Mouse (Mus musculus) embryonic facial prominence, embryonic 13.5 days (tissue): ENCODE measurements around the gene Ugt8a. TPM values are rescaled to one million over a fixed set of nuclear protein-coding genes. Genes with fewer than 3 reads are reported as not detected.

ENCODE experiments used
- ATAC-seq: fragments of 200-750 bp; cut with Nextera tagmentation; 2 replicates; pipeline ENCODE4 v1.8.0; 2017; ENCODE audit warnings: low read depth; ENCODE audit not compliant: insufficient number of reproducible peaks, insufficient read depth, low FRiP score, low TSS enrichment
- H3K27ac ChIP-seq: fragments of 300-500 bp; sonication (generic); 2 replicates; pipeline ENCODE4 v1.5.1; 2015; ENCODE audit warnings: moderate library complexity, mild to moderate bottlenecking, inconsistent platforms
- H3K27me3 ChIP-seq: fragments of 300-500 bp; sonication (generic); 2 replicates; pipeline ENCODE4 v1.6.1; 2015; ENCODE audit warnings: mild to moderate bottlenecking, inconsistent platforms
- H3K36me3 ChIP-seq: fragments of 300-500 bp; sonication (generic); 2 replicates; pipeline ENCODE4 v1.6.1; 2015; ENCODE audit warnings: mild to moderate bottlenecking, inconsistent platforms
- H3K4me1 ChIP-seq: fragments of 300-500 bp; sonication (generic); 2 replicates; pipeline ENCODE4 v1.6.1; 2015; ENCODE audit warnings: inconsistent platforms
- H3K4me2 ChIP-seq: fragments of 300-500 bp; sonication (generic); 2 replicates; pipeline ENCODE4 v1.6.1; 2015; ENCODE audit warnings: moderate library complexity, mild to moderate bottlenecking, inconsistent platforms
- H3K4me3 ChIP-seq: fragments of 300-500 bp; sonication (generic); 2 replicates; pipeline ENCODE4 v1.5.1; 2015; ENCODE audit warnings: mild to moderate bottlenecking, inconsistent platforms
- H3K9ac ChIP-seq: fragments of 300-500 bp; sonication (generic); 2 replicates; pipeline ENCODE4 v1.6.1; 2015; ENCODE audit warnings: mild to moderate bottlenecking, inconsistent platforms
- H3K9me3 ChIP-seq: fragments of 300-500 bp; sonication (generic); 2 replicates; pipeline ENCODE4 v1.6.1; 2016; ENCODE audit warnings: inconsistent platforms
- WGBS: fragments of 180-500 bp; shearing (Covaris S2); methylation state at CpG from one replicate; pipeline ENCODE4 v1.1.7; 2015; ENCODE audit warnings: mixed read lengths; 5-methylcytosine and 5-hydroxymethylcytosine counted together
- polyA plus RNA-seq: library from polyadenylated mRNA; unstranded; fragments of >200 nt; fragmentation: Nextera tagmentation; extraction: Ambion mirVana; gene quantifications from 2 replicates; pipeline ENCODE4 v1.2.1, GENCODE M21; 2015

Gene Ugt8a
- polyA plus RNA-seq, 1 experiment from 2014 or later: 0.55 TPM

- no peak for ATAC-seq
Measured at GRCm38 (mm10) chr3:125861601-125862000, 76.8 kb downstream of the Ugt8a start.

DNA sequence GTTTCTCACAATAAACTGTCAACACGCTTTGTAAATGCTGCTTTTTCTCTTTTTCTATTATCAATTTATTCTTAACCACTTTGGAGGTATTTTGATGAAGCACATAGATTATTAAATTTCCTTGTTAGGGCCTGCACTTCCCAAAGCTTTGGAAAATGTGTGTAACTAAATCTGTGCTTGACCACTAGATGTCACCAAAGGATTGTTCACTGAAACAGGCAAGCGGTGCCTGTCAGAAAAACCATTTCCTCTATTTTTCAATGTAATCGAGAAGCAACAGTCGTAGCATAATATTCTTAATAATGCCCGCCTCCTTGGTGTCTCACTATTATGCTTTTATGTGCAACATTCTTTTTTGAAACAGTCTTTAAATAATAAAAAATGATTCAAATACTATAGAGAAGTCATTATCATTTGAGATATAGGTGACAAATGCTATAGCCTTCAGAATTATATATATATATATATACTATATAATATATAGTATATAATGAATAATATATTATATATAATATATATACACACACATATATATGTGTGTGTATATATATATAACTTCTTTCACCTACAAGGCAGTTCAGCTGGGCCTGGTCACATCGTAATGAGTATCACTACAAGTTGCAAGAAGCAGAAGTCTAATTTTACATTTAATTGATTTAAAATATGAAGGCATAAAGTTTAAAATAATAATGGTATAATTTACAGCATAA lies 89.1 kb downstream of the Ugt8a start:
- no peaks in the 10 kb centered on the region for H3K27me3 ChIP-seq
- no peak overlapping the region for H3K4me3 ChIP-seq
- H3K4me1 ChIP-seq: no peaks in the 10 kb centered on the region
- no peak for ATAC-seq
- H3K4me2 ChIP-seq: no peak overlapping the region
- no peaks in the 10 kb centered on the region for H3K9me3 ChIP-seq
- WGBS: 26% methylated on average over 6 of the region's 6 CpGs
- no peaks in the 10 kb centered on the region for H3K36me3 ChIP-seq
- H3K27ac ChIP-seq: no peak overlapping the region
- no peak overlapping the region for H3K9ac ChIP-seq

More at GRCm38 (mm10) chr3:125861601-125862000, 76.8 kb downstream of the Ugt8a start:
- no peaks in the 10 kb centered on the region for H3K36me3 ChIP-seq
- no peak overlapping the region for H3K9ac ChIP-seq
- H3K4me3 ChIP-seq: no peak overlapping the region
- no peak overlapping the region for H3K27ac ChIP-seq
- 80% methylated on average over 3 of the region's 3 CpGs for WGBS
- no peaks in the 10 kb centered on the region for H3K4me1 ChIP-seq
- H3K27me3 ChIP-seq: no peaks in the 10 kb centered on the region
- no peak overlapping the region for H3K4me2 ChIP-seq
- no peaks in the 10 kb centered on the region for H3K9me3 ChIP-seq

- WGBS: 83% methylated on average over 4 of the region's 4 CpGs
- H3K36me3 ChIP-seq: no peaks in the 10 kb centered on the region
- no peak overlapping the region for H3K9ac ChIP-seq
- H3K9me3 ChIP-seq: no peaks in the 10 kb centered on the region
- no peak for ATAC-seq
- no peak overlapping the region for H3K27ac ChIP-seq
- no peak overlapping the region for H3K4me2 ChIP-seq
- no peak overlapping the region for H3K4me3 ChIP-seq
- no peaks in the 10 kb centered on the region for H3K27me3 ChIP-seq
- H3K4me1 ChIP-seq: no peaks in the 10 kb centered on the region
Measured at GRCm38 (mm10) chr3:125828051-125828450, 110.4 kb downstream of the Ugt8a start.

DNA sequence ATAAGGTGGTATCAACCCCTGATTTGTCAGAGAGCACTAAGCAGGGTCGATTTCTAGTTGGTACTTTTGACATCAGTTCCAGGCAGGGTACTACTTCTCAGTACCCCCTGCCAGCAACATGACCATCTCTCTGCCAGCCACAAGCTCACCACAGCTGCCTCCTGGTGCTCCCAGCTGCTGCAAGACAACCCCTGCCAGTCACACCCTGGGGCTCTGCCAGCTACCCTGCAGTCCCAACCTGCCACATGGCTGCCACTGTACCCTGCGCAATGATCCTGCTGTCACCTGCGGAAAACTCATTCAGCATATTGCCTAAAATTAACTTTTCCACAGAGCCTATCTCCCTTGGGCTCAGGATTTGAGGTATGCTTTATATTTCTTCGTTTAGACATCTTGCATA lies 111.2 kb downstream of the Ugt8a start:
- Histone ChIP-seq H3K27me3 (no peaks in the 10 kb centered on the region), H3K4me1 (no peaks in the 10 kb centered on the region), H3K27ac (no peak overlapping the region), H3K9ac (no peak overlapping the region), H3K4me2 (no peak overlapping the region), H3K9me3 (no peaks in the 10 kb centered on the region), H3K36me3 (no peaks in the 10 kb centered on the region), H3K4me3 (no peak overlapping the region)
- ATAC-seq: no peak
- 87% methylated on average over 4 of the region's 4 CpGs for WGBS

- no peak for ATAC-seq
- Histone ChIP-seq H3K9me3 (no peaks in the 10 kb centered on the region), H3K9ac (no peak overlapping the region), H3K27me3 (no peaks in the 10 kb centered on the region), H3K4me1 (no peaks in the 10 kb centered on the region), H3K4me2 (no peak overlapping the region), H3K36me3 (no peaks in the 10 kb centered on the region), H3K4me3 (no peak overlapping the region), H3K27ac (no peak overlapping the region)
Measured at GRCm38 (mm10) chr3:125819741-125820140, 118.7 kb downstream of the Ugt8a start.
